Mouse (Mus musculus) embryonic stem cell, embryonic (primary cell): Measurements from ENCODE around the gene Grik3.

Experiments
- CTCF ChIA-PET, 4 experiments: fragments of 300-600 bp in 2 of 4; fragments of 350-600 bp in 2 of 4; sonication (Branson Sonifier 250); formaldehyde crosslinking; loops; one replicate each; lab custom pipeline; 2022; ENCODE audit warnings: inconsistent platforms in 2 of 4; lab: Charles Lee
- POLR2A ChIA-PET, 4 experiments: fragments of 300-600 bp in 2 of 4; fragments of 350-600 bp in 2 of 4; sonication (Branson Sonifier 250); formaldehyde crosslinking; loops; one replicate each; lab custom pipeline; 2022; ENCODE audit warnings: antibody characterized with exemption in 4 of 4, inconsistent platforms in 1 of 4; lab: Charles Lee

Grik3 gene

GRCm38 (mm10) chr4:125522931-125523330 lies 32.4 kb downstream of the Grik3 start:
- POLR2A ChIA-PET, result interaction anchor here in 3 of 4 experiments (0.5 to 1.5 kb wide), 5 partner anchors 11 to 345 kb away, joined by 3 to 4 read pairs (median 3); no protein-coding TSS in a partner anchor
- CTCF ChIA-PET, result interaction anchor here in 1 of 4 experiments (1.0 kb wide), 1 partner anchor 475 kb away, joined by 3 read pairs; no protein-coding TSS in a partner anchor

- ChIA-PET CTCF (no interaction called here), POLR2A (interaction anchor here (0.5 to 1.5 kb wide), 10 partner anchors 8 to 212 kb away, joined by 3 to 5 read pairs (median 3); no protein-coding TSS in a partner anchor)
These were observed 34.8 kb downstream of the Grik3 start for GRCm38 (mm10) chr4:125525266-125525665.

GRCm38 (mm10) chr4:125526425-125526824 lies 35.9 kb downstream of the Grik3 start:
- CTCF ChIA-PET, result no interaction called here

GRCm38 (mm10) chr4:125533965-125534364 lies 43.5 kb downstream of the Grik3 start:
- CTCF ChIA-PET, result interaction anchor here in 2 of 4 experiments (0.6 to 2.4 kb wide), 7 partner anchors 11 to 381 kb away, joined by 3 to 14 read pairs (median 3); no protein-coding TSS in a partner anchor
- POLR2A ChIA-PET, result interaction anchor here (0.6 to 12.1 kb wide), 70 partner anchors 8 to 513 kb away, joined by 3 to 292 read pairs (median 5); partner anchors contain the start of genes Grik3 (in 1 of the 4) and Mrps15 (in 1 of the 4)

More at GRCm38 (mm10) chr4:125526425-125526824, 35.9 kb downstream of the Grik3 start:
- POLR2A ChIA-PET, result interaction anchor here in 1 of 4 experiments (1.1 kb wide), 1 partner anchor 72 kb away, joined by 3 read pairs; no protein-coding TSS in a partner anchor

GRCm38 (mm10) chr4:125534449-125534848 lies 43.9 kb downstream of the Grik3 start:
- ChIA-PET CTCF (interaction anchor here in 3 of 4 experiments (0.5 to 2.4 kb wide), 9 partner anchors 11 to 688 kb away, joined by 3 to 14 read pairs (median 3); no protein-coding TSS in a partner anchor), POLR2A (interaction anchor here (0.6 to 12.1 kb wide), 70 partner anchors 8 to 512 kb away, joined by 3 to 292 read pairs (median 5); partner anchors contain the start of genes Grik3 (in 1 of the 4) and Mrps15 (in 1 of the 4))

- POLR2A ChIA-PET, result interaction anchor here in 3 of 4 experiments (0.6 to 12.1 kb wide), 64 partner anchors 7 to 512 kb away, joined by 3 to 292 read pairs (median 6); partner anchors contain the start of genes Grik3 (in 1 of the 3) and Mrps15 (in 1 of the 3)
- CTCF ChIA-PET, result interaction anchor here in 3 of 4 experiments (0.5 to 2.4 kb wide), 5 partner anchors 10 to 687 kb away, joined by 3 to 14 read pairs (median 3); no protein-coding TSS in a partner anchor
These were observed 44.5 kb downstream of the Grik3 start for GRCm38 (mm10) chr4:125534991-125535401.

GRCm38 (mm10) chr4:125535465-125535864 lies 45.0 kb downstream of the Grik3 start:
- ChIA-PET POLR2A (interaction anchor here in 3 of 4 experiments (0.6 to 12.1 kb wide), 52 partner anchors 10 to 566 kb away, joined by 3 to 292 read pairs (median 6); partner anchors contain the start of gene Grik3 (in 1 of the 3)), CTCF (interaction anchor here in 2 of 4 experiments (0.6 to 2.4 kb wide), 4 partner anchors 10 to 455 kb away, joined by 3 to 14 read pairs (median 4); no protein-coding TSS in a partner anchor)

- ChIA-PET CTCF (interaction anchor here in 3 of 4 experiments (0.6 to 2.4 kb wide), 7 partner anchors 9 to 455 kb away, joined by 3 to 14 read pairs (median 3); no protein-coding TSS in a partner anchor), POLR2A (interaction anchor here (0.5 to 12.1 kb wide), 59 partner anchors 9 to 1913 kb away, joined by 3 to 292 read pairs (median 5); partner anchors contain the start of gene Grik3 (in 1 of the 4))
These were observed 45.5 kb downstream of the Grik3 start for GRCm38 (mm10) chr4:125535977-125536376.

GRCm38 (mm10) chr4:125538301-125538965 lies 47.9 kb downstream of the Grik3 start:
- ChIA-PET POLR2A (interaction anchor here (0.6 to 12.1 kb wide), 22 partner anchors 7 to 452 kb away, joined by 3 to 292 read pairs (median 12); no protein-coding TSS in a partner anchor), CTCF (interaction anchor here in 1 of 4 experiments (0.6 kb wide), 2 partner anchors 261 to 395 kb away, joined by 3 to 5 read pairs; no protein-coding TSS in a partner anchor)

- ChIA-PET CTCF (interaction anchor here in 1 of 4 experiments (0.6 kb wide), 1 partner anchor 8 kb away, joined by 4 read pairs; no protein-coding TSS in a partner anchor), POLR2A (interaction anchor here (0.6 to 12.1 kb wide), 12 partner anchors 24 to 438 kb away, joined by 3 to 223 read pairs (median 4); no protein-coding TSS in a partner anchor)
These were observed 49.1 kb downstream of the Grik3 start for GRCm38 (mm10) chr4:125539617-125540016.

GRCm38 (mm10) chr4:125543171-125543570 lies 52.7 kb downstream of the Grik3 start:
- CTCF ChIA-PET, result no interaction called here
- POLR2A ChIA-PET, result interaction anchor here in 3 of 4 experiments (0.6 to 5.2 kb wide), 12 partner anchors 8 to 253 kb away, joined by 3 to 66 read pairs (median 6); no protein-coding TSS in a partner anchor

GRCm38 (mm10) chr4:125544947-125545767 lies 54.7 kb downstream of the Grik3 start:
- CTCF ChIA-PET, result interaction anchor here in 3 of 4 experiments (0.6 to 2.4 kb wide), 8 partner anchors 9 to 158 kb away, joined by 3 to 14 read pairs (median 4); no protein-coding TSS in a partner anchor
- POLR2A ChIA-PET, result interaction anchor here (0.5 to 6.8 kb wide), 72 partner anchors 9 to 711 kb away, joined by 3 to 292 read pairs (median 5); partner anchors contain the start of genes Map7d1 (in 1 of the 4) and Mrps15 (in 1 of the 4)

- CTCF ChIA-PET, result interaction anchor here in 3 of 4 experiments (0.5 to 2.4 kb wide), 9 partner anchors 10 to 280 kb away, joined by 3 to 14 read pairs (median 4); no protein-coding TSS in a partner anchor
These were observed 55.3 kb downstream of the Grik3 start for GRCm38 (mm10) chr4:125545768-125546220.

GRCm38 (mm10) chr4:125548190-125548589 lies 57.7 kb downstream of the Grik3 start:
- ChIA-PET POLR2A (interaction anchor here in 3 of 4 experiments (0.6 to 6.8 kb wide), 15 partner anchors 11 to 642 kb away, joined by 3 to 292 read pairs (median 4); no protein-coding TSS in a partner anchor), CTCF (interaction anchor here in 2 of 4 experiments (0.6 to 1.4 kb wide), 4 partner anchors 8 to 1209 kb away, joined by 3 to 13 read pairs (median 4); no protein-coding TSS in a partner anchor)

More at GRCm38 (mm10) chr4:125545768-125546220, 55.3 kb downstream of the Grik3 start:
- POLR2A ChIA-PET, result interaction anchor here (0.5 to 6.8 kb wide), 68 partner anchors 9 to 557 kb away, joined by 3 to 292 read pairs (median 5); partner anchors contain the start of gene Mrps15 (in 1 of the 4)

GRCm38 (mm10) chr4:125553754-125554153 lies 63.3 kb downstream of the Grik3 start:
- ChIA-PET CTCF (interaction anchor here in 1 of 4 experiments (0.5 kb wide), 1 partner anchor 406 kb away, joined by 3 read pairs; no protein-coding TSS in a partner anchor), POLR2A (interaction anchor here in 2 of 4 experiments (0.8 to 0.9 kb wide), 2 partner anchors 19 to 51 kb away, joined by 3 read pairs; no protein-coding TSS in a partner anchor)
